Mouse (Mus musculus) adrenal gland, postnatal 4 days (tissue): ENCODE results near the gene Cln3. TPM values are rescaled to one million over a fixed set of nuclear protein-coding genes. Genes with fewer than 3 reads are reported as not detected.

Source experiments
- DNase-seq, 2 experiments: peaks; one replicate each; pipeline ENCODE4 v3.0.0; 2021 to 2022; ENCODE audit warnings: low spot score in 2 of 2, mixed read lengths in 2 of 2
- total RNA-seq, 2 experiments: library from RNA; stranded (reverse); gene quantifications; 2 replicates each; pipeline ENCODE4 v1.2.3; 2021

The Cln3 gene
- total RNA-seq, 2 experiments from 2014 or later, result 30.7 to 32.1 TPM

GRCm38 (mm10) chr7:126596414-126596813, 10.8 kb upstream of the Cln3 start:
- DNase-seq, result no peak

GRCm38 (mm10) chr7:126595890-126596289, 10.3 kb upstream of the Cln3 start:
- DNase-seq, result no peak

GRCm38 (mm10) chr7:126594862-126595561, 9.4 kb upstream of the Cln3 start, which contains the start of gene Il27:
Gene Il27, minus strand, starts transcription at chr7:126594941.
- DNase-seq, result no peak

GRCm38 (mm10) chr7:126587779-126588178, 2.2 kb upstream of the Cln3 start:
- peak in 1 of 2 experiments; percentile 37 for DNase-seq

- DNase-seq, result no peak
Observed at GRCm38 (mm10) chr7:126586839-126587238, 1.2 kb upstream of the Cln3 start.

- no peak for DNase-seq
Observed at GRCm38 (mm10) chr7:126584506-126584977, 1.1 kb downstream of the Cln3 start, which contains the start of gene Apobr. Gene Apobr, plus strand, starts transcription at chr7:126584942.

- no peak for DNase-seq
Observed at GRCm38 (mm10) chr7:126583761-126584160, 1.9 kb downstream of the Cln3 start.

- peak; percentile 62 to 71 for DNase-seq
Observed at GRCm38 (mm10) chr7:126583251-126583709, 2.3 kb downstream of the Cln3 start.

- DNase-seq, result no peak
Observed at GRCm38 (mm10) chr7:126582759-126583158, 2.9 kb downstream of the Cln3 start.

GRCm38 (mm10) chr7:126581661-126582060, 4.0 kb downstream of the Cln3 start:
- DNase-seq, result no peak

GRCm38 (mm10) chr7:126579172-126579571, 6.4 kb downstream of the Cln3 start:
- DNase-seq, result no peak

GRCm38 (mm10) chr7:126576946-126577345, 8.7 kb downstream of the Cln3 start:
- DNase-seq, result peak in 1 of 2 experiments; percentile 39

GRCm38 (mm10) chr7:126566094-126566765, 19.4 kb downstream of the Cln3 start, which contains the start of gene Eif3c:
Gene Eif3c, minus strand, starts transcription at chr7:126566411.
- DNase-seq, result peak; percentile 48 to 66

- no peak for DNase-seq
Observed at GRCm38 (mm10) chr7:126565693-126566092, 19.9 kb downstream of the Cln3 start.

- no peak for DNase-seq
Observed at GRCm38 (mm10) chr7:126556635-126557034, 29.0 kb downstream of the Cln3 start.

GRCm38 (mm10) chr7:126554796-126555195, 30.8 kb downstream of the Cln3 start:
- no peak for DNase-seq

- no peak for DNase-seq
Observed at GRCm38 (mm10) chr7:126545631-126546030, 40.0 kb downstream of the Cln3 start.

GRCm38 (mm10) chr7:126541661-126542060, 44.0 kb downstream of the Cln3 start:
- no peak for DNase-seq

- DNase-seq, result no peak
Observed at GRCm38 (mm10) chr7:126537820-126538585, 47.6 kb downstream of the Cln3 start.

GRCm38 (mm10) chr7:126536466-126536865, 49.2 kb downstream of the Cln3 start:
- no peak for DNase-seq

GRCm38 (mm10) chr7:126535766-126536165, 49.9 kb downstream of the Cln3 start:
- DNase-seq, result no peak
